Mouse (Mus musculus): ENCODE measurements around the gene Med20. TPM values are rescaled to one million over a fixed set of nuclear protein-coding genes. Genes with fewer than 3 reads are reported as not detected.
A peak's percentile ranks its signal among the peaks of the same experiment; 100 is the strongest.

Med20 gene
- polyA plus RNA-seq, 2 experiments, result 23.1 to 23.2 TPM

DNA sequence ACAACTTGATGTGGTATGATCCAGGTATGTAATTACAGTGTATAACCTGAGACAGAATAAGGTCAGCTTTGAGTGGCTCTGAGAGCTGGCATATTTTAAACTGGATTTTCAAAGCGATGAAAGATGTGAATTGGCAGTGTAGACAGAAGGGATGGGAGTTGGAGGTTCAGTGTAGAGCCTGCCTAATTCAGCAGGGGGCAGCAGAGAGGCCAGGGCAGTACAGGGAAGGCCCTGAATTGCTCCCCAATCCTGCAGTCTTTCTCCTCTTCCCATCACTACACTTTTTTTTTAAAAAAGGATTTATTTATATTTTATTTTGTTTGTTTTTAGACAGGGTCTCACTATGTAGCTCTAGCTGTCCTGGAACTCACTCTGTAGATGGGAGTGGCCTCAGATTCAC, 2.6 kb downstream of the Med20 start:
- Histone ChIP-seq H3K27me3 (ENCODE audit: control insufficient read depth, insufficient read depth, low read length) (no peaks in the 10 kb centered on the region), H3K9me3 (ENCODE audit: control insufficient read depth, low read length) (no peaks in the 10 kb centered on the region), H3K4me3 (ENCODE audit: insufficient read depth in 1 of 2, low read depth in 2 of 2, low read length in 2 of 2) (no peak overlapping the region), H3K4me1 (replicated peaks; ENCODE audit: control insufficient read depth in 2 of 2, insufficient read depth in 2 of 2, low read length in 1 of 2) (peaks cover 46 to 62% of the 10 kb centered on the region in 2 experiments), H3K36me3 (replicated peaks; ENCODE audit: control insufficient read depth, insufficient read depth, low read depth) (peaks cover 38% of the 10 kb centered on the region), H3K9ac (replicated peaks) (no peak overlapping the region), H3K27ac (no peak overlapping the region), H3K4me2 (ENCODE audit: low read depth) (no peak overlapping the region)
- WGBS (ENCODE audit: insufficient replicate concordance), result 82% methylated on average over 1 of the region's 1 CpGs
- TF ChIP-seq EP300 (IDR thresholded peaks at IDR 0.05; ENCODE audit: low read depth) (no peak), CTCF (IDR thresholded peaks at IDR 0.05; ENCODE audit: low read depth) (peak; percentile 89)
- no peak for ATAC-seq (ENCODE audit: insufficient read depth)
- DNase-seq (ENCODE audit: low read depth in 3 of 3, low spot score in 3 of 3), result no peak

DNA sequence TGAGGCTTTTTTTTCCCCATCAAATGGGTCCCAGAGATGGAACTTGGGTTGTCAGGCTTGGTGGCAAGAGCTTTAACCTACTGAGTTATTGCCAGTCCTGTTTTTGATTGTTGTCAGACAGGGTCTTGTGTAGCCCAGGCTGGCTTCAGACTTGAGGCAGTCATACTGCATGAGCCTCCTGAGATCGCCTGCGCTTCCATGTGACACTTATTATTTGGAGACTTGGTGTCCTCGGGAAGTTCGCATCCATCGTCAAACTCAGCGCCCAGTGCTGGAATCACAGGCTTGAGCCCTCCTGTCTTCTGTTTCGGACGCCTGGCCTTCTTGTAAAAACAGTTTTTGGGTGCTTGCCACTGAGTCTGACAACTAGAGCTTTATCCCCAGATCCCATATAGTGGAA, 4.7 kb downstream of the Med20 start:
- H3K27ac ChIP-seq, result peak overlapping the region; percentile 98
- H3K27me3 ChIP-seq (ENCODE audit: control insufficient read depth, insufficient read depth, low read length), result no peaks in the 10 kb centered on the region
- ATAC-seq (ENCODE audit: insufficient read depth) (no peak), DNase-seq (ENCODE audit: low read depth in 3 of 3, low spot score in 3 of 3) (no peak)
- H3K9me3 ChIP-seq (ENCODE audit: control insufficient read depth, low read length), result no peaks in the 10 kb centered on the region
- peaks cover 36 to 50% of the 10 kb centered on the region in 2 experiments for H3K4me1 ChIP-seq (replicated peaks; ENCODE audit: control insufficient read depth in 2 of 2, insufficient read depth in 2 of 2, low read length in 1 of 2)
- no peak for TF ChIP-seq CTCF (IDR thresholded peaks at IDR 0.05; ENCODE audit: low read depth)
- TF ChIP-seq EP300 (IDR thresholded peaks at IDR 0.05; ENCODE audit: low read depth), result no peak
- H3K4me2 ChIP-seq (ENCODE audit: low read depth), result peak overlapping the region; percentile 20; the same call in 1 of the 2 replicates
- peaks cover 48% of the 10 kb centered on the region for H3K36me3 ChIP-seq (replicated peaks; ENCODE audit: control insufficient read depth, insufficient read depth, low read depth)
- 89% methylated on average over 8 of the region's 8 CpGs for WGBS (ENCODE audit: insufficient replicate concordance)
- H3K4me3 ChIP-seq (ENCODE audit: insufficient read depth in 1 of 2, low read depth in 2 of 2, low read length in 2 of 2), result no peak overlapping the region
- H3K9ac ChIP-seq (replicated peaks), result peak overlapping the region; percentile 54; the same call in 1 of the 2 replicates

DNA sequence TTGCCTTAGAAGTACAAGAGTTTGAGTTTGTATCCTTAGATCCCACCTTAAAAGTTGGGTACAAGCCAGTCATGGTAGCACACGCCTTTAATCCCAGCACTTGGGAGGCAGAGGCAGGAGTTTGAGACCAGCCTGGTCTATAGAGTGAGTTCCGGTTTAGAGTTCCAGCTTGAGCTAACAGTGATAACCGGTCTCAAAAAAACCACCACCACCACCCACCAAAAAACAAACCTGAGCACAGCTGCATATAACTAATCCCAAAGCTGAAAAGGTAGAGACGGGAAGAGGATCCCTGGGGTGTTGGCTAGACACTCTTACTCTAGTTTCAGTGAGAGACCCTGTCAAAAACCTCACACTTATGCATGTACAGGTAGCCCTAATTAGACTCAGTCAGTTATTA, 5.3 kb downstream of the Med20 start:
- Histone ChIP-seq H3K36me3 (replicated peaks; ENCODE audit: control insufficient read depth, insufficient read depth, low read depth) (peaks cover 52% of the 10 kb centered on the region), H3K9me3 (ENCODE audit: control insufficient read depth, low read length) (no peaks in the 10 kb centered on the region), H3K4me1 (replicated peaks; ENCODE audit: control insufficient read depth in 2 of 2, insufficient read depth in 2 of 2, low read length in 1 of 2) (peaks cover 36 to 50% of the 10 kb centered on the region in 2 experiments), H3K9ac (replicated peaks) (peak overlapping the region; percentile 54; the same call in 1 of the 2 replicates), H3K27ac (peak overlapping the region; percentile 98), H3K27me3 (ENCODE audit: control insufficient read depth, insufficient read depth, low read length) (no peaks in the 10 kb centered on the region), H3K4me2 (ENCODE audit: low read depth) (peak overlapping the region; percentile 58), H3K4me3 (ENCODE audit: insufficient read depth in 1 of 2, low read depth in 2 of 2, low read length in 2 of 2) (no peak overlapping the region)
- DNase-seq (ENCODE audit: low read depth in 3 of 3, low spot score in 3 of 3) (no peak), ATAC-seq (ENCODE audit: insufficient read depth) (no peak)
- 62% methylated on average over 4 of the region's 4 CpGs for WGBS (ENCODE audit: insufficient replicate concordance)
- no peak for TF ChIP-seq EP300 (IDR thresholded peaks at IDR 0.05; ENCODE audit: low read depth)
- TF ChIP-seq CTCF (IDR thresholded peaks at IDR 0.05; ENCODE audit: low read depth), result no peak

DNA sequence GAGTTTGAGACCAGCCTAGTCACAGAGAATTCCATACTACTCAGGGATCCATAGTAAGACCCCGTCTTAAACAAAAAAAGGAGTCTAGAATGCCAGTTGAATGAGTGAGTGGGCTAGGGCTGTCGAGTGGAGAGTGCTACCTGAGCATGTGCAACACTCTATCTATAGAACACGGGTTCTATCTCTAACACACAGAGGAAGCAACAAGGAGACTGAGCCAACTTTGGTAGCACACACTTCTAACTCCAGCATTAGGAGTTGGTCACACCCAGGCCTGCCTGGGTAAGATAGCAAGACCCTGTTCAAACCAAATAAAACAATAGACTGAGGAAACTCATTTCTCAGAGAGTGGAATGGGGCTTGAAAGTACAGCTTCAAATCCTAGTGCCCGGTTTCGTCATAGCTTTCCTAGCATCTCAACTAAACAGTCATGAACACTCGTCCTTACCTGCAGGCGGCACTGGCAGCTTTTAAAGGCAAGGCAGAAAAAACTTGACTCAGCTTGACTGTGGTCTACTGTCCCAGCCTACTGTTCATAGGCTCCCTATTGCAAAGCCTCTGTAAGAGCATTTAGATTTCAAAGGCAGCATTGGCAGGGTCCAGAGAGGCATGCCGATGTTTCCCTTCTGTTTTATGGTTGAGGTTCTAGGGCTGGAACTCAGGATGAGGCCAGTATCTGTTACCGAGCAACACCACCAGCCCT, 6.4 kb downstream of the Med20 start:
- H3K4me1 ChIP-seq (replicated peaks; ENCODE audit: control insufficient read depth in 2 of 2, insufficient read depth in 2 of 2, low read length in 1 of 2), result peaks cover 30 to 43% of the 10 kb centered on the region in 2 experiments
- 31% methylated on average over 9 of the region's 9 CpGs for WGBS (ENCODE audit: insufficient replicate concordance)
- H3K4me3 ChIP-seq (ENCODE audit: insufficient read depth in 1 of 2, low read depth in 2 of 2, low read length in 2 of 2), result 0 out of 4 replicates have a peak overlapping the region, but pooled peaks have one; percentile 7 to 8
- H3K27me3 ChIP-seq (ENCODE audit: control insufficient read depth, insufficient read depth, low read length), result no peaks in the 10 kb centered on the region
- TF ChIP-seq CTCF (IDR thresholded peaks at IDR 0.05; ENCODE audit: low read depth) (peak; percentile 32), EP300 (IDR thresholded peaks at IDR 0.05; ENCODE audit: low read depth) (peak; percentile 95)
- peak overlapping the region; percentile 98 for H3K27ac ChIP-seq
- ATAC-seq (ENCODE audit: insufficient read depth) (peak; percentile 98), DNase-seq (ENCODE audit: low read depth in 3 of 3, low spot score in 3 of 3) (peak; percentile 75 to 87 (median 84))
- H3K4me2 ChIP-seq (ENCODE audit: low read depth), result peak overlapping the region; percentile 58
- H3K9me3 ChIP-seq (ENCODE audit: control insufficient read depth, low read length), result no peaks in the 10 kb centered on the region
- H3K9ac ChIP-seq (replicated peaks), result peak overlapping the region; percentile 54
- H3K36me3 ChIP-seq (replicated peaks; ENCODE audit: control insufficient read depth, insufficient read depth, low read depth), result peaks cover 63% of the 10 kb centered on the region

DNA sequence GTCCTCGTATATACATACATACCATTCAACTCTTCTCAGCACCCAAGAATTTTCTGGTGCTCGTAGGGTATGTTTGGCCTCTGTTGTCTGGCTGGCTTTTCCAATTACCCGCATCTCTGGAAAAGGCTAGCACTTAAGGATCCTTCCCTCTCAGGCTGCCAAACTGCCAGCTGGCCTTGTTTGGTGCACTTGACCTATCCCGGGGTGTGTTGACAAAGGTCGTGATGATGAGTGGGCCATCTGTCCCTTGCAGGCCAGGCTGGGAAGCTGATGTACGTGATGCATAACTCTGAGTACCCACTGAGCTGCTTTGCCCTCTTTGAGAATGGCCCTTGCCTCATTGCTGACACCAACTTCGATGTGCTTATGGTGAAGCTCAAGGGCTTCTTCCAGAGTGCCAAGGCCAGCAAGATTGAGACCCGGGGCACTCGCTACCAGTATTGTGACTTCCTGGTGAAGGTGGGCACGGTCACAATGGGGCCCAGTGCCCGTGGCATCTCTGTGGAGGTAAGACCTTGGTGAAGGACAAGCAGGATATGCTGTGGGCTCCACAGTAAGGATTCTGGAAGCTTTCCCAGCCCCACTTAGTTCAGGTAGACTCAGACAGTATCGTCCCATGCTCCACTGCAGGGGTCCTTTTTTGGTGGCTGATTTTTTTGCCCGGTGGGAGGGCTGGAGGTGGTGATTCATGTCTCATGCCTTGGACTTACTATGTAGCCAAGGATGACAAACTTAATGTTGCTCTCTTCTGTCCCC, 7.4 kb downstream of the Med20 start:
- ATAC-seq (ENCODE audit: insufficient read depth) (no peak), DNase-seq (ENCODE audit: low read depth in 3 of 3, low spot score in 3 of 3) (no peak)
- no peaks in the 10 kb centered on the region for H3K27me3 ChIP-seq (ENCODE audit: control insufficient read depth, insufficient read depth, low read length)
- H3K9me3 ChIP-seq (ENCODE audit: control insufficient read depth, low read length), result no peaks in the 10 kb centered on the region
- H3K9ac ChIP-seq (replicated peaks), result no peak overlapping the region
- WGBS (ENCODE audit: insufficient replicate concordance), result 84% methylated on average over 13 of the region's 13 CpGs
- no peak overlapping the region for H3K4me3 ChIP-seq (ENCODE audit: insufficient read depth in 1 of 2, low read depth in 2 of 2, low read length in 2 of 2)
- no peak for TF ChIP-seq EP300 (IDR thresholded peaks at IDR 0.05; ENCODE audit: low read depth)
- TF ChIP-seq CTCF (IDR thresholded peaks at IDR 0.05; ENCODE audit: low read depth), result no peak
- peaks cover 30 to 39% of the 10 kb centered on the region in 2 experiments for H3K4me1 ChIP-seq (replicated peaks; ENCODE audit: control insufficient read depth in 2 of 2, insufficient read depth in 2 of 2, low read length in 1 of 2)
- H3K36me3 ChIP-seq (replicated peaks; ENCODE audit: control insufficient read depth, insufficient read depth, low read depth), result peaks cover 65% of the 10 kb centered on the region
- H3K27ac ChIP-seq, result peak overlapping the region; percentile 98
- H3K4me2 ChIP-seq (ENCODE audit: low read depth), result no peak overlapping the region

All from liver, embryonic 14.5 days (tissue).